Mouse (Mus musculus) cortical plate, adult 2 months (tissue): ENCODE measurements around the gene Aup1.

Experiments
- CTCF ChIP-seq: fragments of 200-500 bp; IDR thresholded peaks from 2 replicates; pipeline ENCODE4 v1.5.1; 2011; ENCODE audit warnings: mild to moderate bottlenecking, control low read depth, low read length; ENCODE audit not compliant: insufficient read depth; ENCODE audit errors: extremely low read depth
- POLR2A ChIP-seq: fragments of 200-500 bp; IDR thresholded peaks from 2 replicates; pipeline ENCODE4 v1.6.1; 2011; ENCODE audit warnings: mild to moderate bottlenecking, low read length, control low read depth; ENCODE audit not compliant: insufficient read depth; ENCODE audit errors: extremely low read depth

- TF ChIP-seq POLR2A (no peak), CTCF (no peak)
These were observed 43.1 kb upstream of the Aup1 start for GRCm38 (mm10) chr6:83011255-83011654.
